Mouse (Mus musculus): ENCODE measurements around the gene Banp. TPM values are rescaled to one million over a fixed set of nuclear protein-coding genes. Genes with fewer than 3 reads are reported as not detected.

Banp gene
- total and polyA plus RNA-seq, 3 experiments = 19.2 to 28.4 TPM; not detected in 1

DNA sequence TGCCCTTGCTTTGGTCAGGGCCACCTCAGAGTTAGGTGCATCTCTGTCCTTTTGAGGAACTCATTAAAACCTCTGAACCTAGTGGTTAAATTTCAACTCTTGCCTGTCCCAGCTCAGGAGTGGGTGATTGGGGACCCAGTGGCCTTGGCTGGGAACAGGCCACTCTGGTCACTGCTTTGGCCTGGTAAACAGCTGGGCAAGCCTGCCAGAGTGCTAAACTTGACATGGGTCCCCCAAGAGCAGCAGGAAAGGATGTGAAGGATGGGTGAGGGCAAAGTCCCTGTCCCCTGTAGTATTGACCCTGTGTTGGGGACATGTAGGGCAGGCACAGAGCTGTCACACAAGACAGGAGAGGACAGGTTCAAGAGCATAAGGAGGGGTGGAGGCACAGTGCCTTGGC is 4.7 kb upstream of the Banp start, which contains the start of gene Car5a:
Gene Car5a (minus strand): TSS at position 74 of the 400 bp plus-strand sequence.
- Histone ChIP-seq H3K9ac (ENCODE audit: control insufficient read depth, low read depth, low read length, poor library complexity, severe bottlenecking) (no peak within 1 kb of the TSS), H3K79me2 (ENCODE audit: control insufficient read depth, insufficient read depth, low read length, poor library complexity) (peaks cover 1% of the 10 kb centered on the region; the same call in 1 of the 2 replicates), H3K27me3 (ENCODE audit: control insufficient read depth in 1 of 2, insufficient read depth in 2 of 2, low read length in 2 of 2) (no peaks in the 10 kb centered on the region), H3K27ac (ENCODE audit: control insufficient read depth, low read depth, low read length) (no peak within 1 kb of the TSS), H3K36me3 (ENCODE audit: control insufficient read depth in 1 of 2, insufficient read depth in 2 of 2, low read length in 2 of 2) (peaks cover 0 to 5% of the 10 kb centered on the region in 2 experiments; a peak in 1 of 4 replicates), H3K4me1 (ENCODE audit: control insufficient read depth in 1 of 2, insufficient read depth in 2 of 2, low read length in 2 of 2) (peaks cover 0 to 12% of the 10 kb centered on the region in 2 experiments; a peak in 3 of 4 replicates), H3K9me3 (replicated peaks; ENCODE audit: insufficient read depth, low read length) (no peaks in the 10 kb centered on the region), H3K4me3 (ENCODE audit: control insufficient read depth in 1 of 2, insufficient read depth in 1 of 2, low read depth in 2 of 2, low read length in 2 of 2) (no peak within 1 kb of the TSS)
- TF ChIP-seq KAT2A (conservative IDR thresholded peaks at IDR 0.05; ENCODE audit: low read depth, low read length) (no peak), ZKSCAN1 (IDR thresholded peaks at IDR 0.05; ENCODE audit: low read depth, low read length) (no peak), MAX (IDR thresholded peaks at IDR 0.05; ENCODE audit: low read length) (no peak), GABPA (IDR thresholded peaks at IDR 0.05; ENCODE audit: low read depth, low read length) (no peak), TAL1 (IDR thresholded peaks at IDR 0.05; ENCODE audit: low read length) (no peak), ELF1 (IDR thresholded peaks at IDR 0.05; ENCODE audit: low read depth, low read length) (no peak), ZNF384 (IDR thresholded peaks at IDR 0.05; ENCODE audit: low read depth, low read length) (no peak), POLR2AphosphoS5 (IDR thresholded peaks at IDR 0.05; ENCODE audit: borderline replicate concordance, low read depth, low read length) (no peak), GATA1 (IDR thresholded peaks at IDR 0.05; ENCODE audit: low read depth, low read length) (no peak), NELFE (IDR thresholded peaks at IDR 0.05; ENCODE audit: low read depth, low read length) (no peak), CHD1 (IDR thresholded peaks at IDR 0.05; ENCODE audit: low read depth, low read length) (no peak), MEF2A (IDR thresholded peaks at IDR 0.05; ENCODE audit: extremely low read depth, insufficient replicate concordance, low read depth, low read length, poor library complexity, severe bottlenecking) (no peak), SMC3 (IDR thresholded peaks at IDR 0.05; ENCODE audit: low read depth, low read length) (no peak), MYB (IDR thresholded peaks at IDR 0.05; ENCODE audit: low read depth, low read length) (no peak), ETS1 (IDR thresholded peaks at IDR 0.05; ENCODE audit: low read depth, low read length) (no peak), MAZ (IDR thresholded peaks at IDR 0.05; ENCODE audit: low read depth, low read length) (no peak), ZC3H11A (IDR thresholded peaks at IDR 0.05; ENCODE audit: low read depth, low read length) (no peak), RAD21 (IDR thresholded peaks at IDR 0.05; ENCODE audit: low read depth, low read length) (no peak), RCOR1 (IDR thresholded peaks at IDR 0.05; ENCODE audit: low read depth, low read length) (no peak), CHD2 (IDR thresholded peaks at IDR 0.05; ENCODE audit: low read length) (no peak)
- DNase-seq (ENCODE audit: low read depth, low spot score) = no peak

DNA sequence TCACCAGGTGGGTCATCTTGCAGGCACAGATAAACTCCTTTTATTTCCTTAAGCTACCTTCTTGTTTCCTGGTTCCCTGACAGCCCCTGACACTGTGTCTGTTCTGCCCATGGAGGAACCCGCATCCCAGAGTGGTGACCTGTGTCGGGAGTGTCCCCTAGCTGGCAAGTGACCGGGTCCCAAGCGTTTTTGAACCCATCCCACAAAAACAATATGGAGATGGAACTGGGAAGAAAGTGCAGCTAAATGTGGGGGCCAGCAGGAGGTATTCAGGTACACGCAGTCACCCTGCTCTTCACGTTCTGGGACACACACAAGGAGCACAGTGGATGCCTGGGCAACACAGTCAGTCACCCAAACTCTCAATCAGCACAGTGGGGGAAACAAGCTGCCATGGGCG is 3.2 kb upstream of the Banp start:
- TF ChIP-seq MAZ (IDR thresholded peaks at IDR 0.05; ENCODE audit: low read depth, low read length) = no peak
- no peak for TF ChIP-seq CHD1 (IDR thresholded peaks at IDR 0.05; ENCODE audit: low read depth, low read length)
- no peak for TF ChIP-seq CHD2 (IDR thresholded peaks at IDR 0.05; ENCODE audit: low read length)
- no peak for TF ChIP-seq ELF1 (IDR thresholded peaks at IDR 0.05; ENCODE audit: low read depth, low read length)
- no peak for TF ChIP-seq TAL1 (IDR thresholded peaks at IDR 0.05; ENCODE audit: low read length)
- no peak for TF ChIP-seq NELFE (IDR thresholded peaks at IDR 0.05; ENCODE audit: low read depth, low read length)
- TF ChIP-seq NRF1 (IDR thresholded peaks at IDR 0.05; ENCODE audit: insufficient read depth, low read depth, low read length, poor library complexity, severe bottlenecking) = no peak
- TF ChIP-seq POLR2A (IDR thresholded peaks at IDR 0.05; ENCODE audit: control insufficient read depth in 1 of 2, insufficient read depth in 1 of 2, low read depth in 1 of 2, low read length in 2 of 2, poor library complexity in 1 of 2) = no peak
- no peak for TF ChIP-seq ZNF384 (IDR thresholded peaks at IDR 0.05; ENCODE audit: low read depth, low read length)
- no peak for TF ChIP-seq UBTF (IDR thresholded peaks at IDR 0.05; ENCODE audit: borderline replicate concordance, insufficient read depth, low read depth, low read length)
- no peak for TF ChIP-seq POLR2AphosphoS2 (IDR thresholded peaks at IDR 0.05; ENCODE audit: low read length)
- Histone ChIP-seq H3K4me3 (ENCODE audit: control insufficient read depth in 1 of 2, insufficient read depth in 1 of 2, low read depth in 2 of 2, low read length in 2 of 2) (no peak overlapping the region), H3K9ac (ENCODE audit: control insufficient read depth, low read depth, low read length, poor library complexity, severe bottlenecking) (no peak overlapping the region), H3K36me3 (ENCODE audit: control insufficient read depth in 1 of 2, insufficient read depth in 2 of 2, low read length in 2 of 2) (peaks cover 0 to 5% of the 10 kb centered on the region in 2 experiments; a peak in 1 of 4 replicates), H3K27me3 (ENCODE audit: control insufficient read depth in 1 of 2, insufficient read depth in 2 of 2, low read length in 2 of 2) (no peaks in the 10 kb centered on the region), H3K79me2 (ENCODE audit: control insufficient read depth, insufficient read depth, low read length, poor library complexity) (peaks cover 9% of the 10 kb centered on the region), H3K27ac (ENCODE audit: control insufficient read depth, low read depth, low read length) (no peak overlapping the region), H3K4me1 (ENCODE audit: control insufficient read depth in 1 of 2, insufficient read depth in 2 of 2, low read length in 2 of 2) (peaks cover 0 to 12% of the 10 kb centered on the region in 2 experiments; a peak in 3 of 4 replicates), H3K9me3 (replicated peaks; ENCODE audit: insufficient read depth, low read length) (no peaks in the 10 kb centered on the region)
- DNase-seq (ENCODE audit: low read depth, low spot score) = no peak
